Mouse (Mus musculus): ENCODE data around the gene Tnfrsf1b. TPM values are rescaled to one million over a fixed set of nuclear protein-coding genes. Genes with fewer than 3 reads are reported as not detected.

Tnfrsf1b gene
- polyA plus RNA-seq, 1 experiment, result 9.7 TPM

- peaks cover 9% of the 10 kb centered on the region for H3K9me3 ChIP-seq
- no peak for TF ChIP-seq FLI1 (IDR thresholded peaks at IDR 0.05; ENCODE audit: low read length)
- no peak for TF ChIP-seq GATA1 (IDR thresholded peaks at IDR 0.05; ENCODE audit: borderline replicate concordance, low read length)
- no peak overlapping the region for H3K4me3 ChIP-seq (replicated peaks)
- peaks cover 7% of the 10 kb centered on the region for H3K27me3 ChIP-seq (replicated peaks)
- peaks cover 16% of the 10 kb centered on the region; the same call in 1 of the 2 replicates for H3K4me1 ChIP-seq
- H3K36me3 ChIP-seq (replicated peaks; ENCODE audit: low read length), result no peaks in the 10 kb centered on the region
These were observed 29.9 kb upstream of the Tnfrsf1b start for GRCm38 (mm10) chr4:145276368-145277249.

GRCm38 (mm10) chr4:145274887-145275286 lies 28.2 kb upstream of the Tnfrsf1b start:
- Histone ChIP-seq H3K27me3 (replicated peaks) (peaks cover 13% of the 10 kb centered on the region), H3K4me3 (replicated peaks) (no peak overlapping the region), H3K9me3 (peaks cover 9% of the 10 kb centered on the region), H3K36me3 (replicated peaks; ENCODE audit: low read length) (no peaks in the 10 kb centered on the region), H3K4me1 (peaks cover 16% of the 10 kb centered on the region; the same call in 1 of the 2 replicates)
- TF ChIP-seq GATA1 (IDR thresholded peaks at IDR 0.05; ENCODE audit: borderline replicate concordance, low read length) (no peak), FLI1 (IDR thresholded peaks at IDR 0.05; ENCODE audit: low read length) (no peak)

GRCm38 (mm10) chr4:145273923-145274322 lies 27.3 kb upstream of the Tnfrsf1b start:
- Histone ChIP-seq H3K27me3 (replicated peaks) (peaks cover 17% of the 10 kb centered on the region), H3K9me3 (peaks cover under 1% of the 10 kb centered on the region; the same call in 1 of the 2 replicates), H3K4me1 (peaks cover 16% of the 10 kb centered on the region; the same call in 1 of the 2 replicates), H3K4me3 (replicated peaks) (no peak overlapping the region), H3K36me3 (replicated peaks; ENCODE audit: low read length) (no peaks in the 10 kb centered on the region)
- TF ChIP-seq GATA1 (IDR thresholded peaks at IDR 0.05; ENCODE audit: borderline replicate concordance, low read length), result no peak
- TF ChIP-seq FLI1 (IDR thresholded peaks at IDR 0.05; ENCODE audit: low read length), result no peak

- Histone ChIP-seq H3K27me3 (replicated peaks) (peaks cover 27% of the 10 kb centered on the region), H3K36me3 (replicated peaks; ENCODE audit: low read length) (no peaks in the 10 kb centered on the region), H3K4me1 (peaks cover 20% of the 10 kb centered on the region; the same call in 1 of the 2 replicates), H3K9me3 (no peaks in the 10 kb centered on the region), H3K4me3 (replicated peaks) (no peak overlapping the region)
- no peak for TF ChIP-seq GATA1 (IDR thresholded peaks at IDR 0.05; ENCODE audit: borderline replicate concordance, low read length)
- TF ChIP-seq FLI1 (IDR thresholded peaks at IDR 0.05; ENCODE audit: low read length), result no peak
These were observed 26.1 kb upstream of the Tnfrsf1b start for GRCm38 (mm10) chr4:145272763-145273162.

- H3K36me3 ChIP-seq (replicated peaks; ENCODE audit: low read length), result no peaks in the 10 kb centered on the region
- no peaks in the 10 kb centered on the region for H3K9me3 ChIP-seq
- H3K4me1 ChIP-seq, result peaks cover 18% of the 10 kb centered on the region; the same call in 1 of the 2 replicates
- no peak for TF ChIP-seq GATA1 (IDR thresholded peaks at IDR 0.05; ENCODE audit: borderline replicate concordance, low read length)
- TF ChIP-seq FLI1 (IDR thresholded peaks at IDR 0.05; ENCODE audit: low read length), result no peak
- no peak overlapping the region for H3K4me3 ChIP-seq (replicated peaks)
- H3K27me3 ChIP-seq (replicated peaks), result peaks cover 28% of the 10 kb centered on the region
These were observed 25.0 kb upstream of the Tnfrsf1b start for GRCm38 (mm10) chr4:145271634-145272033.

- Histone ChIP-seq H3K36me3 (replicated peaks; ENCODE audit: low read length) (no peaks in the 10 kb centered on the region), H3K4me3 (replicated peaks) (peak overlapping the region; percentile 16), H3K4me1 (peaks cover 17% of the 10 kb centered on the region), H3K9me3 (no peaks in the 10 kb centered on the region), H3K27me3 (replicated peaks) (peaks cover 33% of the 10 kb centered on the region)
- TF ChIP-seq FLI1 (IDR thresholded peaks at IDR 0.05; ENCODE audit: low read length) (no peak), GATA1 (IDR thresholded peaks at IDR 0.05; ENCODE audit: borderline replicate concordance, low read length) (no peak)
These were observed 23.5 kb upstream of the Tnfrsf1b start for GRCm38 (mm10) chr4:145270136-145270535.

- H3K4me1 ChIP-seq, result peaks cover 22% of the 10 kb centered on the region
- TF ChIP-seq GATA1 (IDR thresholded peaks at IDR 0.05; ENCODE audit: borderline replicate concordance, low read length) (no peak), FLI1 (IDR thresholded peaks at IDR 0.05; ENCODE audit: low read length) (no peak)
- H3K9me3 ChIP-seq, result no peaks in the 10 kb centered on the region
- H3K27me3 ChIP-seq (replicated peaks), result peaks cover 42% of the 10 kb centered on the region
- no peak overlapping the region for H3K4me3 ChIP-seq (replicated peaks)
- H3K36me3 ChIP-seq (replicated peaks; ENCODE audit: low read length), result no peaks in the 10 kb centered on the region
These were observed 21.0 kb upstream of the Tnfrsf1b start for GRCm38 (mm10) chr4:145267631-145268110.

GRCm38 (mm10) chr4:145266505-145266904 lies 19.8 kb upstream of the Tnfrsf1b start:
- Histone ChIP-seq H3K36me3 (replicated peaks; ENCODE audit: low read length) (no peaks in the 10 kb centered on the region), H3K4me1 (peaks cover 22% of the 10 kb centered on the region), H3K9me3 (no peaks in the 10 kb centered on the region), H3K27me3 (replicated peaks) (peaks cover 42% of the 10 kb centered on the region), H3K4me3 (replicated peaks) (no peak overlapping the region)
- TF ChIP-seq FLI1 (IDR thresholded peaks at IDR 0.05; ENCODE audit: low read length), result no peak
- no peak for TF ChIP-seq GATA1 (IDR thresholded peaks at IDR 0.05; ENCODE audit: borderline replicate concordance, low read length)

- no peak overlapping the region for H3K4me3 ChIP-seq (replicated peaks)
- no peaks in the 10 kb centered on the region for H3K36me3 ChIP-seq (replicated peaks; ENCODE audit: low read length)
- TF ChIP-seq GATA1 (IDR thresholded peaks at IDR 0.05; ENCODE audit: borderline replicate concordance, low read length) (no peak), FLI1 (IDR thresholded peaks at IDR 0.05; ENCODE audit: low read length) (no peak)
- H3K27me3 ChIP-seq (replicated peaks), result peaks cover 35% of the 10 kb centered on the region
- H3K4me1 ChIP-seq, result peaks cover 26% of the 10 kb centered on the region
- no peaks in the 10 kb centered on the region for H3K9me3 ChIP-seq
These were observed 18.1 kb upstream of the Tnfrsf1b start for GRCm38 (mm10) chr4:145264761-145265160.

GRCm38 (mm10) chr4:145263583-145263982 lies 16.9 kb upstream of the Tnfrsf1b start:
- Histone ChIP-seq H3K4me1 (peaks cover 26% of the 10 kb centered on the region), H3K27me3 (replicated peaks) (peaks cover 29% of the 10 kb centered on the region), H3K9me3 (no peaks in the 10 kb centered on the region), H3K4me3 (replicated peaks) (no peak overlapping the region), H3K36me3 (replicated peaks; ENCODE audit: low read length) (no peaks in the 10 kb centered on the region)
- TF ChIP-seq FLI1 (IDR thresholded peaks at IDR 0.05; ENCODE audit: low read length), result no peak
- no peak for TF ChIP-seq GATA1 (IDR thresholded peaks at IDR 0.05; ENCODE audit: borderline replicate concordance, low read length)
